Mouse (Mus musculus) heart, adult 9 months (tissue): ENCODE results near the gene Pcx.

ENCODE experiments used
- DNase-seq, 2 experiments: peaks; one replicate each; pipeline ENCODE4 v3.0.0; 2022; ENCODE audit warnings: low spot score in 2 of 2

Pcx gene

GRCm38 (mm10) chr19:4496535-4497262 is 13.6 kb upstream of the Pcx start:
- DNase-seq, result no peak

- DNase-seq, result peak in 1 of 2 experiments; percentile 36
Observed at GRCm38 (mm10) chr19:4497263-4497973, 12.9 kb upstream of the Pcx start.

- no peak for DNase-seq
Observed at GRCm38 (mm10) chr19:4498062-4498933, 12.0 kb upstream of the Pcx start, which contains the start of gene 2010003K11Rik. Gene 2010003K11Rik (minus strand): TSS chr19:4498583.

- no peak for DNase-seq
Observed at GRCm38 (mm10) chr19:4502701-4503100, 7.6 kb upstream of the Pcx start.

- no peak for DNase-seq
Observed at GRCm38 (mm10) chr19:4504830-4505229, 5.4 kb upstream of the Pcx start.

GRCm38 (mm10) chr19:4507746-4508145 is 2.5 kb upstream of the Pcx start:
- DNase-seq, result no peak

- no peak for DNase-seq
Observed at GRCm38 (mm10) chr19:4511116-4511841, 1.0 kb downstream of the Pcx start.

- DNase-seq, result no peak
Observed at GRCm38 (mm10) chr19:4513236-4513858, 3.1 kb downstream of the Pcx start.

GRCm38 (mm10) chr19:4515746-4516145 is 5.5 kb downstream of the Pcx start:
- DNase-seq, result no peak

- no peak for DNase-seq
Observed at GRCm38 (mm10) chr19:4516288-4516687, 6.0 kb downstream of the Pcx start.

- no peak for DNase-seq
Observed at GRCm38 (mm10) chr19:4517483-4517882, 7.2 kb downstream of the Pcx start.

- no peak for DNase-seq
Observed at GRCm38 (mm10) chr19:4521426-4522050, 11.3 kb downstream of the Pcx start.

GRCm38 (mm10) chr19:4534646-4535045 is 24.4 kb downstream of the Pcx start:
- no peak for DNase-seq

- DNase-seq, result no peak
Observed at GRCm38 (mm10) chr19:4535922-4536321, 25.6 kb downstream of the Pcx start.

- no peak for DNase-seq
Observed at GRCm38 (mm10) chr19:4536606-4537005, 26.3 kb downstream of the Pcx start.

GRCm38 (mm10) chr19:4540263-4540662 is 30.0 kb downstream of the Pcx start:
- DNase-seq, result no peak

GRCm38 (mm10) chr19:4540992-4541391 is 30.7 kb downstream of the Pcx start:
- no peak for DNase-seq

- DNase-seq, result no peak
Observed at GRCm38 (mm10) chr19:4542081-4542480, 31.8 kb downstream of the Pcx start.

- no peak for DNase-seq
Observed at GRCm38 (mm10) chr19:4545091-4545490, 34.8 kb downstream of the Pcx start.

- DNase-seq, result no peak
Observed at GRCm38 (mm10) chr19:4545841-4546240, 35.6 kb downstream of the Pcx start.

GRCm38 (mm10) chr19:4547801-4548200 is 37.5 kb downstream of the Pcx start:
- DNase-seq, result no peak
